Mouse (Mus musculus): ENCODE measurements at regions not wholly inside any gene's neighbourhood (a gene's known extent, or its start where the extent isn't known, plus 50 kb on each side); places are given as distances from the start of the nearest gene placed in this dataset.

- Histone ChIP-seq H3K27me3 (ENCODE audit: poor library complexity, severe bottlenecking) (peaks cover 92% of the 10 kb centered on the region), H3K4me3 (no peak overlapping the region; the same call in 1 of the 2 replicates), H3K27ac (peak overlapping the region; percentile 65), H3K4me1 (peaks cover 37% of the 10 kb centered on the region), H3K9me3 (no peaks in the 10 kb centered on the region), H3K36me3 (replicated peaks) (no peaks in the 10 kb centered on the region)
- no peak for DNase-seq (ENCODE audit: extremely low spot score, low spot score)
- WGBS, result 3% methylated on average over 10 of the region's 10 CpGs
These were observed 168.0 kb downstream of the 3100002H09Rik start for GRCm38 (mm10) chr4:124442491-124443129.

- H3K4me3 ChIP-seq, result no peak overlapping the region
- DNase-seq (ENCODE audit: extremely low spot score, low spot score), result peak; percentile 63
- H3K4me1 ChIP-seq, result peaks cover 37% of the 10 kb centered on the region
- H3K36me3 ChIP-seq (replicated peaks), result no peaks in the 10 kb centered on the region
- 3% methylated on average over 15 of the region's 15 CpGs for WGBS
- H3K27me3 ChIP-seq (ENCODE audit: poor library complexity, severe bottlenecking), result peaks cover 98% of the 10 kb centered on the region
- no peaks in the 10 kb centered on the region for H3K9me3 ChIP-seq
- peak overlapping the region; percentile 65 for H3K27ac ChIP-seq
These were observed 168.7 kb downstream of the 3100002H09Rik start for GRCm38 (mm10) chr4:124441737-124442487.

- H3K4me3 ChIP-seq, result no peak overlapping the region
These were observed 175.6 kb downstream of the 3100002H09Rik start for GRCm38 (mm10) chr4:124435040-124435434.

GRCm38 (mm10) chr4:124434059-124435039 lies 176.3 kb downstream of the 3100002H09Rik start:
- Histone ChIP-seq H3K36me3 (replicated peaks) (no peaks in the 10 kb centered on the region), H3K27me3 (ENCODE audit: poor library complexity, severe bottlenecking) (peaks cover 82% of the 10 kb centered on the region), H3K4me1 (peaks cover 19% of the 10 kb centered on the region), H3K4me3 (peak overlapping the region; percentile 26), H3K9me3 (no peaks in the 10 kb centered on the region), H3K27ac (peak overlapping the region; percentile 73)
- no peak for DNase-seq (ENCODE audit: extremely low spot score, low spot score)
- 14% methylated on average over 24 of the region's 25 CpGs for WGBS

More at GRCm38 (mm10) chr4:124435040-124435434, 175.6 kb downstream of the 3100002H09Rik start:
- no peak for DNase-seq (ENCODE audit: extremely low spot score, low spot score)
- Histone ChIP-seq H3K9me3 (no peaks in the 10 kb centered on the region), H3K27ac (peak overlapping the region; percentile 73), H3K4me1 (peaks cover 19% of the 10 kb centered on the region), H3K27me3 (ENCODE audit: poor library complexity, severe bottlenecking) (peaks cover 89% of the 10 kb centered on the region), H3K36me3 (replicated peaks) (no peaks in the 10 kb centered on the region)
- 36% methylated on average over 12 of the region's 12 CpGs for whole genome bisulfite sequencing

- peaks cover 76% of the 10 kb centered on the region for H3K27me3 ChIP-seq (ENCODE audit: poor library complexity, severe bottlenecking)
These were observed 177.1 kb downstream of the 3100002H09Rik start for GRCm38 (mm10) chr4:124433506-124433905.

GRCm38 (mm10) chr4:124431193-124431592 lies 179.4 kb downstream of the 3100002H09Rik start:
- no peaks in the 10 kb centered on the region for H3K36me3 ChIP-seq (replicated peaks)
- no peaks in the 10 kb centered on the region for H3K9me3 ChIP-seq
- H3K4me3 ChIP-seq, result no peak overlapping the region
- peaks cover 57% of the 10 kb centered on the region for H3K27me3 ChIP-seq (ENCODE audit: poor library complexity, severe bottlenecking)
- H3K27ac ChIP-seq, result no peak overlapping the region
- no peak for DNase-seq (ENCODE audit: extremely low spot score, low spot score)
- peaks cover 19% of the 10 kb centered on the region for H3K4me1 ChIP-seq
- WGBS, result 90% methylated on average over 16 of the region's 16 CpGs

More at GRCm38 (mm10) chr4:124433506-124433905, 177.1 kb downstream of the 3100002H09Rik start:
- H3K4me3 ChIP-seq, result no peak overlapping the region
- WGBS, result 75% methylated on average over 9 of the region's 9 CpGs
- no peak for DNase-seq (ENCODE audit: extremely low spot score, low spot score)
- peaks cover 19% of the 10 kb centered on the region for H3K4me1 ChIP-seq
- no peaks in the 10 kb centered on the region for H3K36me3 ChIP-seq (replicated peaks)
- no peaks in the 10 kb centered on the region for H3K9me3 ChIP-seq
- no peak overlapping the region for H3K27ac ChIP-seq

GRCm38 (mm10) chr4:124428844-124429243 lies 181.8 kb downstream of the 3100002H09Rik start:
- DNase-seq (ENCODE audit: extremely low spot score, low spot score), result no peak
- no peaks in the 10 kb centered on the region for H3K36me3 ChIP-seq (replicated peaks)
- no peak overlapping the region for H3K4me3 ChIP-seq
- no peaks in the 10 kb centered on the region for H3K9me3 ChIP-seq
- 89% methylated on average over 4 of the region's 4 CpGs for WGBS
- no peak overlapping the region for H3K27ac ChIP-seq
- H3K4me1 ChIP-seq, result peaks cover 3% of the 10 kb centered on the region
- peaks cover 38% of the 10 kb centered on the region for H3K27me3 ChIP-seq (ENCODE audit: poor library complexity, severe bottlenecking)

- H3K36me3 ChIP-seq (replicated peaks), result no peaks in the 10 kb centered on the region
- no peak overlapping the region for H3K4me3 ChIP-seq
- peaks cover 8% of the 10 kb centered on the region for H3K27me3 ChIP-seq (ENCODE audit: poor library complexity, severe bottlenecking)
- H3K27ac ChIP-seq, result no peak overlapping the region
- 85% methylated on average over 6 of the region's 6 CpGs for WGBS
- peaks cover 5% of the 10 kb centered on the region for H3K4me1 ChIP-seq
- DNase-seq (ENCODE audit: extremely low spot score, low spot score), result no peak
- H3K9me3 ChIP-seq, result no peaks in the 10 kb centered on the region
These were observed 188.2 kb downstream of the 3100002H09Rik start for GRCm38 (mm10) chr4:124422406-124422805.

- DNase-seq (ENCODE audit: extremely low spot score, low spot score), result no peak
- Histone ChIP-seq H3K9me3 (no peaks in the 10 kb centered on the region), H3K4me1 (peaks cover 5% of the 10 kb centered on the region), H3K27ac (no peak overlapping the region), H3K36me3 (replicated peaks) (no peaks in the 10 kb centered on the region), H3K4me3 (no peak overlapping the region), H3K27me3 (ENCODE audit: poor library complexity, severe bottlenecking) (peaks cover 4% of the 10 kb centered on the region; the same call in 1 of the 2 replicates)
- WGBS, result 36% methylated on average over 8 of the region's 8 CpGs
These were observed 192.2 kb downstream of the 3100002H09Rik start for GRCm38 (mm10) chr4:124418431-124418830.

- H3K4me3 ChIP-seq, result no peak overlapping the region
- peaks cover 5% of the 10 kb centered on the region for H3K4me1 ChIP-seq
- H3K27ac ChIP-seq, result no peak overlapping the region
- H3K27me3 ChIP-seq (ENCODE audit: poor library complexity, severe bottlenecking), result peaks cover 4% of the 10 kb centered on the region; the same call in 1 of the 2 replicates
- DNase-seq (ENCODE audit: extremely low spot score, low spot score), result no peak
- no peaks in the 10 kb centered on the region for H3K9me3 ChIP-seq
- WGBS, result 75% methylated on average over 8 of the region's 8 CpGs
- H3K36me3 ChIP-seq (replicated peaks), result no peaks in the 10 kb centered on the region
These were observed 193.4 kb downstream of the 3100002H09Rik start for GRCm38 (mm10) chr4:124417176-124417575.

- H3K36me3 ChIP-seq (replicated peaks), result no peaks in the 10 kb centered on the region
- no peaks in the 10 kb centered on the region for H3K9me3 ChIP-seq
- 96% methylated on average over 6 of the region's 6 CpGs for WGBS
- no peak for DNase-seq (ENCODE audit: extremely low spot score, low spot score)
- H3K4me1 ChIP-seq, result peaks cover 5% of the 10 kb centered on the region
- H3K27me3 ChIP-seq (ENCODE audit: poor library complexity, severe bottlenecking), result peaks cover 4% of the 10 kb centered on the region; the same call in 1 of the 2 replicates
- H3K4me3 ChIP-seq, result no peak overlapping the region
- no peak overlapping the region for H3K27ac ChIP-seq
These were observed 194.3 kb downstream of the 3100002H09Rik start for GRCm38 (mm10) chr4:124416266-124416665.

- H3K9me3 ChIP-seq, result no peaks in the 10 kb centered on the region
- no peak overlapping the region for H3K27ac ChIP-seq
- H3K4me1 ChIP-seq, result peaks cover 5% of the 10 kb centered on the region
- DNase-seq (ENCODE audit: extremely low spot score, low spot score), result no peak
- H3K27me3 ChIP-seq (ENCODE audit: poor library complexity, severe bottlenecking), result peaks cover 4% of the 10 kb centered on the region; the same call in 1 of the 2 replicates
- no peaks in the 10 kb centered on the region for H3K36me3 ChIP-seq (replicated peaks)
- 92% methylated on average over 7 of the region's 7 CpGs for WGBS
- no peak overlapping the region for H3K4me3 ChIP-seq
These were observed 196.2 kb downstream of the 3100002H09Rik start for GRCm38 (mm10) chr4:124414386-124414785.
